Comparison of ENCODE assay signal across 19 mouse cellular contexts in genomic region chr19:58889306-58890038, GRCm38 (mm10). TPM values are rescaled to one million over a fixed set of nuclear protein-coding genes. Genes with fewer than 3 reads are reported as not detected.
DNase-seq lines count a peak whose midpoint lies in the region; ATAC-seq lines count a peak whose summit lies in the region.
"Had no signal": no experiment of that assay in that cellular context is flagged by ENCODE, and none has a peak within 500 bp of the region (broad histone marks: within the 10 kb centered on the region; RNA-seq: fewer than 3 reads in every experiment).

No protein-coding gene starts in this region.

- H3K4me1 ChIP-seq in kidney, embryonic 16.5 days (ENCODE audit: insufficient read depth, low read length): peaks cover 9% of the 10 kb centered on the region
- peaks cover 10% of the 10 kb centered on the region for H3K4me1 ChIP-seq in hindbrain, embryonic 14.5 days (replicated peaks; ENCODE audit: control insufficient read depth, insufficient read depth, low read length)
- peaks cover 7% of the 10 kb centered on the region for H3K4me1 ChIP-seq in midbrain, embryonic 13.5 days (replicated peaks)
- H3K4me1 ChIP-seq: embryonic facial prominence, embryonic 12.5 days had no signal

- H3K4me2 ChIP-seq in kidney, embryonic 16.5 days (replicated peaks; ENCODE audit: low read depth, low read length): no peak overlapping the region
- H3K4me2 ChIP-seq in hindbrain, embryonic 14.5 days (replicated peaks): no peak overlapping the region
- no peak overlapping the region for H3K4me2 ChIP-seq in midbrain, embryonic 13.5 days (replicated peaks)
- H3K4me2 ChIP-seq: embryonic facial prominence, embryonic 12.5 days; limb, embryonic 13.5 days had no signal

- H3K36me3 ChIP-seq in kidney, embryonic 16.5 days (ENCODE audit: insufficient read depth, low read length): no peaks in the 10 kb centered on the region
- no peaks in the 10 kb centered on the region for H3K36me3 ChIP-seq in hindbrain, embryonic 14.5 days (replicated peaks; ENCODE audit: control insufficient read depth, insufficient read depth)
- no peaks in the 10 kb centered on the region for H3K36me3 ChIP-seq in midbrain, embryonic 13.5 days
- H3K36me3 ChIP-seq: embryonic facial prominence, embryonic 12.5 days; limb, embryonic 13.5 days had no signal

- no peak overlapping the region for H3K4me3 ChIP-seq in kidney, embryonic 16.5 days (ENCODE audit: low read length)
- no peak overlapping the region for H3K4me3 ChIP-seq in hindbrain, embryonic 14.5 days (replicated peaks; ENCODE audit: low read length)
- no peak overlapping the region for H3K4me3 ChIP-seq in midbrain, embryonic 13.5 days (replicated peaks)
- H3K4me3 ChIP-seq: embryonic facial prominence, embryonic 12.5 days; gastrocnemius, adult 2 months; limb, embryonic 13.5 days; myocyte had no signal

- 40% methylated on average over 8 of the region's 8 CpGs for WGBS in kidney, embryonic 16.5 days
- 41% methylated on average over 8 of the region's 8 CpGs for WGBS in hindbrain, embryonic 14.5 days
- WGBS in midbrain, embryonic 13.5 days: 55% methylated on average over 8 of the region's 8 CpGs

- H3K9me3 ChIP-seq in kidney, embryonic 16.5 days (ENCODE audit: low read length): no peaks in the 10 kb centered on the region
- H3K9me3 ChIP-seq in hindbrain, embryonic 14.5 days (ENCODE audit: control insufficient read depth, low read length): no peaks in the 10 kb centered on the region
- no peaks in the 10 kb centered on the region for H3K9me3 ChIP-seq in midbrain, embryonic 13.5 days
- H3K9me3 ChIP-seq: embryonic facial prominence, embryonic 12.5 days; limb, embryonic 13.5 days had no signal

- H3K9ac ChIP-seq in kidney, embryonic 16.5 days (replicated peaks; ENCODE audit: low read length): no peak overlapping the region; the same call in 1 of the 2 replicates
- H3K9ac ChIP-seq in hindbrain, embryonic 14.5 days: no peak overlapping the region
- H3K9ac ChIP-seq in midbrain, embryonic 13.5 days (replicated peaks): no peak overlapping the region
- H3K9ac ChIP-seq: embryonic facial prominence, embryonic 12.5 days; limb, embryonic 13.5 days; liver, postnatal 0 days had no signal

- DNase-seq in kidney, adult 11 months: no peak
- no peak for DNase-seq in hindbrain, embryonic 14.5 days (ENCODE audit: low spot score)
- peak; percentile 46 for DNase-seq in retina, postnatal 1 day
- no peak for DNase-seq in B cell, adult 2 months
- DNase-seq in urinary bladder, postnatal 25 days (ENCODE audit: low spot score): no peak
- DNase-seq: cerebellum, postnatal 10 days; gastrocnemius, adult 2 months; heart, adult 18-20 months; heart, postnatal 10 days; kidney, adult 2 months; liver, postnatal 0 days; lung, postnatal 36 days had no signal

- ATAC-seq in kidney, embryonic 16.5 days (ENCODE audit: low FRiP score, low TSS enrichment): no peak
- no peak for ATAC-seq in hindbrain, embryonic 14.5 days (ENCODE audit: low FRiP score)
- peak; percentile 50; the same call in 1 of the 2 replicates for ATAC-seq in midbrain, embryonic 13.5 days
- ATAC-seq: activated CD4-positive, CD25-positive, alpha-beta regulatory T cell, adult 4 months; CD4-positive, CD25-positive, alpha-beta regulatory T cell, adult 4 months; liver, postnatal 0 days had no signal

- no peaks in the 10 kb centered on the region for H3K27me3 ChIP-seq in kidney, embryonic 16.5 days (ENCODE audit: insufficient read depth, low read length)
- no peaks in the 10 kb centered on the region for H3K27me3 ChIP-seq in hindbrain, embryonic 14.5 days (ENCODE audit: control insufficient read depth, insufficient read depth, low read length)
- H3K27me3 ChIP-seq in midbrain, embryonic 13.5 days: no peaks in the 10 kb centered on the region
- H3K27me3 ChIP-seq: embryonic facial prominence, embryonic 12.5 days; limb, embryonic 13.5 days had no signal

- H3K27ac ChIP-seq in kidney, embryonic 16.5 days (ENCODE audit: low read length): 0 out of 2 replicates have a peak overlapping the region, but pooled peaks have one; percentile 17
- peak overlapping the region; percentile 73 for H3K27ac ChIP-seq in hindbrain, embryonic 14.5 days
- peak overlapping the region; percentile 71 for H3K27ac ChIP-seq in midbrain, embryonic 13.5 days
- H3K27ac ChIP-seq: embryonic facial prominence, embryonic 12.5 days; gastrocnemius, adult 2 months; limb, embryonic 13.5 days had no signal

RNA-seq across cellular contexts. Expression of gene Eno4, which starts 53.8 kb away (rescaled TPM):
- polyA plus RNA-seq in kidney, embryonic 16.5 days (2015; fragmentation: Nextera tagmentation; extraction: Ambion mirVana): 0.64 and 0.85 TPM in 2 replicates
- 1.7 and 2.0 TPM in 2 replicates for polyA plus RNA-seq in hindbrain, embryonic 14.5 days (2014; fragmentation: Nextera tagmentation; extraction: Ambion mirVana)
- polyA plus RNA-seq in midbrain, embryonic 13.5 days (2015; fragmentation: Nextera tagmentation; extraction: Ambion mirVana): 0.61 and 0.66 TPM in 2 replicates
- polyA plus RNA-seq: activated CD4-positive, CD25-positive, alpha-beta regulatory T cell, adult 4 months; CD4-positive, CD25-positive, alpha-beta regulatory T cell, adult 4 months; liver, postnatal 0 days had no signal

RNA-seq across cellular contexts. Expression of gene Hspa12a, which starts 54.0 kb away (rescaled TPM):
- 18.1 TPM in 2 replicates for polyA plus RNA-seq in kidney, embryonic 16.5 days (2015; fragmentation: Nextera tagmentation; extraction: Ambion mirVana)
- polyA plus RNA-seq in hindbrain, embryonic 14.5 days (2014; fragmentation: Nextera tagmentation; extraction: Ambion mirVana): 40.5 and 45.5 TPM in 2 replicates
- 30.1 and 35.4 TPM in 2 replicates for polyA plus RNA-seq in midbrain, embryonic 13.5 days (2015; fragmentation: Nextera tagmentation; extraction: Ambion mirVana)

Comparison
In these comparisons a context has a peak if more than half of its experiments do, and no peak if none do; other contexts are left out.
1. H3K27ac ChIP-seq: peak in every context shown above with its lines; median percentile 73 in hindbrain, embryonic 14.5 days; 71 in midbrain, embryonic 13.5 days; 17 in kidney, embryonic 16.5 days.